Mouse (Mus musculus): Measurements from ENCODE around the gene Mfsd11.
"Not testable (repeated sequence)": the region's sequence is repeated elsewhere in the genome, so short reads cannot be mapped to it uniquely, and the experiment has no call there.

Gene Mfsd11

DNA sequence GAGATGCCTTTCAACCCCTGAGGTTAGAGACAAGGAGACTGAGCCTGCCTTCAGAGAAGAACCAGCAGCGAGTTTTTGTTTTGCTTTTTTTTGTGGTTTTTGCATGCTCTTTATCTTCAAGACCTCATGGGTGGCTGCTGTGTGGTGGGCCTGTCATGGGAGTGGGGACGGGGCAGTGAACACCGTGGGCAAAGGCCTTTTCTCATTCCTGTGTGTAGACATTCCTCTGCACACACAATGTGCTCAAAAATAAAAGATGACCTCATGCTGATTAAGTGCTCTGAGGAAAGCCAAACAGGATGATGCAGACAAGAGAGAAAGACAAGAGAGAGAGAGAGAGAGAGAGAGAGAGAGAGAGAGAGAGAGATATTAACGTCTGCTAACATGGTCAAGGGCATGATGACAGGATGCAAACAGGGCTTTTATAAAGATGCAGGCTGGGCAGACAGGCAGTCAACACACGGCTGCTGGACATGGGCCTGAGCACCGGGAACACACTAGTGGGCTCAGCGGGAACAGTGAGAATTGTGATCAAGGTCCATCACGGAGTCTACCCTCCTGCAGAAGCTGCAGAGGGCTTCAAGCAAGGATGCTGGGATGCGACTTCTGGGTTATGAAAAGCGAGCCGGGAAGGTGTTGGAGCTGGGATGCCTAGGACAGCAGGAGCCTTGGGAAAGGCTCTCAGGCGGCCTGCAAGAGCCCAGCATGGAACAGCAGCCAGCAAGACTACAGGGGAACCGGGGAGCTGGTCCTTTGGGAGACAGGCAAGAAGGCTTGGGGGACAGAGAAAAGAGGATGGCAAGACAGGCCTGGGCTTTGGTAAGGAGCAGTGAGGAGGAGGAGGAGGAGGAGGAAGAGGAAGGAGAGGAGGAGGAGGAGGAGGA, 30.9 kb upstream of the Mfsd11 start:
- DNase-seq (ENCODE audit: low read depth, low spot score) = no peak

DNA sequence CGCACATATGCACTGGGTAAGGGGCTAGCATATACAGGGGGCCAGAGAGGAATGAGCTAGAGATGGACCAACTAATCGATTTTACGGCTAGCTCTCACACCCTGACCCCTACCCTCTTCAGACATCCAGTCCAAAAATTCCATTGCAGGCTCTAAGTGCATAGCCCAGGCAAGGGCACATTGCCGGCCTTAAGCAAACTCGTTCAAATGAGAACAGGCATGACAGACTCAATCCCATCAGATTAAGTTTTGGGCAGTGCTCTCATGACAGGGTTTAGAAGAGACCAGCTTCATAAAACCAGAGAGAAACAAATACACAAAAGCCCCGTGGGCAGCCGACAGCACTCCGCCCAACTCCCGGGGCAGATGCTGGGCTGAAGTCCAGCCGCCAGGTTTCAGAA, 30.0 kb upstream of the Mfsd11 start:
- no peak for DNase-seq (ENCODE audit: low read depth, low spot score)

DNA sequence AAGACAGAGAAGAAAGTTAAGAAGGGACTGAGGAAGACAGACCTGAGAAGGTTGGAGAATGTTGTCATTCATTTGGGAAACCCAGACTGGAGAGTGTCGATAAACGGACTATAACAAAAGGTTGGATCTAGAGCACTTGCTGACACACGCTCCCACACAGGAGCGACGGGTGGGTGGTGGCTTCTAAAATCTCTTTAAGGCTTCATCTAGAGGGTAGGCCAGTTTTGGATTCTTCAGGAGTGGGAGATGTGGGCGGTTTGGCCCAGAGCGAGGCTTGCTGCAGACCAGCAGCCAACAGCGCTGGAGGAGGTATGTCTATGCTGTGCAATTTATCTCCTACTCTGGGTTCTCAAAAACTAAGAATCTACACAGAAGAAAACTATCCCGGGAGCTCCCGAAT, 29.6 kb upstream of the Mfsd11 start:
- no peak for DNase-seq (ENCODE audit: low read depth, low spot score)

DNA sequence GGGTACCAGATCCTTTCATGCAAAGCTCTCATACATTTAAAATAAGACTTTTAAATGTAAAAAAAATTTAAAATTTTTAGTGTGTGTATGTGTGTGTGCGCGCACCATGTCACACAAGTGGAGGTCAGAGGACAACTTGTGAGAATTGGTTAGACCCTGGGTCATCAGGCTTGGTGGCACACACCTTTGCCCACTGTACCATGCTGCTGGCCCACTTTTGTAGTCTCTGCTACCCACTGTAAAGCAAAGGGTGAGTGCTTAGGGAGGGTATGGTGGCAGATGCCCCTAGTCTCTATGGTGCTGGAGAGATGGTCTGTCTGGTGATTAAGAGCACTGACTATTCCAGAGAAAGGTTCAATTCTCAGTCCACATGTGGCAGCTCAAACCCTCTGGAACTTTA, 29.0 kb upstream of the Mfsd11 start:
- no peak for DNase-seq (ENCODE audit: low read depth, low spot score)

DNA sequence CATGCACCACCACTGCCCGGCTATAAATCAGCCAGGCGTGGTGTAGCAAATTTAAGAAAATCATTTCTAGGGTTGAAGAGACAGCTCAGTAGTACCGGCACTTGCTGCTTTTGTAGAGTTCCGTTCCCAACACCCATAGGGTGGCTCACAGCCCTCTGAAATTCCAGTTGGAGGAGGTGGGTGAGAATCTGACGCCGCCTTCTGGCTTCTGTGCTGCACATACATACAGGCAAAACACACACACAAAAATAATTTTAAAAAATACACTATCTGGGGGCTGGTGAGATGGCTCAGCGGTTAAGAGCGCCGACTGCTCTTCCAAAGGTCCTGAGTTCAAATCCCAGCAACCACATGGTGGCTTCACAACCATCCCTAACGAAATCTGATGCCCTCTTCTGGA, 28.4 kb upstream of the Mfsd11 start:
- not testable (repeated sequence) for DNase-seq (ENCODE audit: low read depth, low spot score)

DNA sequence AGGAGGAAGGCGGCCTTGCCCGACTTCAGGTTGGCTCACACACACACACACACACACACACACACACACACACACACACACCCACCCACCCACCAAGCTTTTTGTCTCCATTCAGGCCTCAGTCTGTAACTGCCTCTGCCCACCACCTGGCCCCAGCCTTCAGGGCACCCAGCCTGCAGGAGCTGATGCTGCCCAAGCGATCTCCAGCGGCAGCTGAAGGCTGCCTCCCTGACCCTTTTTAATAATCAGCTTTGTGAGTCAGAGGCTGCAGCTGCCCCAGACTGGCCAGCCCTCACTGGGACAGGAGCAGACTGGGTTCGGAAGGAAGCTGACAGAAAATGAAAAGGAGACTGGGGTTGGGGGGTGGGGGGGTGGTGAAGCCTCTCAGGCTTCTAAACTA, 27.0 kb upstream of the Mfsd11 start:
- no peak for DNase-seq (ENCODE audit: low read depth, low spot score)

DNA sequence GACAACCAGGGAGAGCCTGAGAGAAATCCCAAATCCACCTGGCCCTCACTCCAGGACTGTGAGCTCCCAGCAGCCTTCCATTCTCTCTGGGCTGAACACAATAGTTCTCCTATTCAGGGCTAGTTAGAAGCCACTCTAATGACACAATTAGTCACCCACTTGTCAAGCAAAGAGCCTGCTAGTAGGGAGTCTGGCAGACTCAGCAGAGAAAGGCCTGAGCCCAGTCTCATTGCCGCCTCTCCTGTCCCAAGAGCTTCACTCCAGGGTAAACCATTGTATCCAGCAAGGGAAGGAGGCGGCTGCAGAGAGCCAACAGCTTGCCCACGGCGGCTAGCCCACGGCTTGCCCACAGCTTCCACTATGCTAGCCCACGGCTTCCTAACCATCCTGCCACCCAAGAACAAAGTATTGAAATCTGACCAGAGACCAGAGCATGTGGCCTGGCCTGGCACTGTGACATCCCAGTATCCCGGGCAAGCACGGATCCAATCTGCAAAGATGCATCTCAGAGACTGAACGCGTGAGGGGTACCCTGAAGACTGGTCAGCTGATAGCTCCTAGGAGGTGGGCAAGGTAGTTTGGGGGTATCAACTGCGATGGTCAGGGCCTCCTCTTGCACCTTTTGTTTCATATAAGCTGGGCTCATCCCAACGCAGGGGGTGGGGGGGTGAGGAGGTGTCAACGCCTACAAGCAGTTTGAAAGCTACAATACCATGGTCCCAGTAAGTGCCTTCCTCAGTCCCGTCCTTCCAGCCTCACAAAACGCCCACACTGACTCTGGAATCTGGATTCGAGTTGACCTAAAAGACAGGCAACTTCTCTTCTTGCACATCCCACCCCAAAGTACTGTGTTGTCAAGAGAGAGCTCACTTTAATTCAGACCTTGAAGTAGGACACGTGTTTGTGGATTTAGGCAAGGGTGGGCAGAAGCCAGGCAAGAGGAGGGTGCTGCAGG, 25.4 kb upstream of the Mfsd11 start:
- DNase-seq (ENCODE audit: low read depth, low spot score) = no peak

DNA sequence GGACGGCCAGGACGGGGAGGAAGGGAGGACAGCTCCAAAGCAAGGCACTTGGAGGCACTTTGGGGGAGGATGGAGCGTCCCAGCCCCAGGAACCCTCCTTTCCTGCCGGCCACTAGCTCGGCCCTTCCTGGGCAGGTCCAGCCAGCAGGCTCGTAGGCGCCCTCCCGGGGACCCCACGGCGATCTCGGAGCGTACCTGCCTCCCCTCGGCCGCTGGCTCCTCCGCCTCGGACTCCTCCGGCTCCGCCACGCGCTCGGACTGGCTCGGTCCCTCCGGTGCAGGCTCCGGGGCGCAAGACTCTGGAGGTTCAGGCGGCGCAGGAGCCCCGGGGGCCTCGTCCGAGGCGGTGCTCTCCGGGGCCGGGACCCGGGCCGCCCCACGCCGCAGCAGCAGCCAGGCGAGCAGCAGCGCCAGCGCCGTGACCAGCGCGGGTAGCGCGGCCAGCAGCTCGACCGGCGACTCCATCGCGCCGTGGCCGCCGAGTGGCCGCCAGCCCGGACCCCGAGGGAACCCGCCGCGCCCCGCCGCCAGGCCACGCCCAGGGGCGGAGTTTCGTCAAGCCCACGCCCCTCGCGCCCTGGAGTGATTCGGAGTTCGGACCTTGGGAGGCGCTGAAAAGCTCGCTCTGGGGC, 24.6 kb upstream of the Mfsd11 start, which contains the start of gene Mxra7:
Gene Mxra7, minus strand, starts transcription at position 513 of the 632 bp plus-strand sequence.
- DNase-seq (ENCODE audit: low read depth, low spot score) = no peak

DNA sequence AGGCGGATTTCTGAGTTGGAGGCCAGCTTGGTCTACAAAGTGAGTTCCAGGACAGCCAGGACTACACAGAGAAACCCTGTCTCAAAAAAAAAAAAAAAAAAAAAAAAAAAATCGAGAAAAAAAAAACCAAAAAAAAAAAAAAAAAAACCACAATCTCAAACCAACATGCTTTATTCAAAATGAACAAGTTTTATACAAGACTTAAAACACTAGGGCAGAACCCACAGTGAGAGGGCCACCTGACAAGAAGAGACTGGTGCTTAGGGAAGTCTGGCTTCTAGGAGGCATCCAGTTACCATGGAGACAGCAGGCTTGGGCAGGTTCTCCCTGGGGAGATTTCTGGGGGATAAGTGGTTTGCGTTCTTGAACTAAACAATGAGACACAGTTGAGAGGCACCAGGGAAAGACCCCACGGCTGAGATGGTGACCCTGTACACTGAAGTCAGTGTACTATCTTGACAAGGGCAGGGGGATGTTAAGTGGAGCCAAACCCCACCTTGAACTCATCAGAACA, 20.0 kb upstream of the Mfsd11 start:
- no peak for DNase-seq (ENCODE audit: low read depth, low spot score)

DNA sequence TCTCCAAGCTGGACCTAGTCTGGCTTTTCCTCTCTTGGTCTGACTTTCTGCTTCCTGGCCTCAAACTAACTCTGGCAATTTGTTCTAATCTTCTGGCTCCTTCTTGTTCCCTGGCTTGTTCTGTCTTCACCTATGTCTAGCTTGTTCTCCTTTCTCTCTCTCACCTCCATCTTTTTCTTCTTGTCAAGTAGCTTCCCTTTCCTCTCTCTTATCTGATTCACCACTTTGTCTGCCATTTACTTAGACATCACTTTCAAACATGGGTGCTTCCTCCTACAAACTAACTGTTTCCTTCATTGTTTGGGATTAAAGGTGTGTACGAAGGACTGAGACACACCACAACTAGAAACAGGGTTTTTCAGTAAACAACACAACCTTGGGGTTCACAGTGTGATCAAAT, 17.3 kb upstream of the Mfsd11 start:
- DNase-seq (ENCODE audit: low read depth, low spot score) = no peak

DNA sequence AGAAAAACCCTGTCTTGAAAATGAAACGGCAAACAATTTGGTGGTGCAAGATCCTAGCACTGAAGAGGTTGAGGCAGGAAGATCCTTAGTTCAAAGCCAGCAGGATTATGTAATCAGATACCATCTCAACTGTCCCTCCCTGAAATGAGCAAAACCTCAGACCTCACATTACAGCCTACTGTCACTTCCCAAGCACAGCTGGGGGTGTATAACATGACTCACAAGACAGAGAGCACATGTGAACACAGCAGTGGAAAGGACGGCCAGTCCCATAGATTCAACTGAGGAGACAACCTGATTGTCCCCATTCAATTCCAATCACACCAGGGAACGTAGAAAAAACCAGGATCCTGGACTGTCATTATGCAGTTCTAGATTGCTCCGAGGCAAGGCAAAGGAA, 16.0 kb upstream of the Mfsd11 start:
- no peak for DNase-seq (ENCODE audit: low read depth, low spot score)

DNA sequence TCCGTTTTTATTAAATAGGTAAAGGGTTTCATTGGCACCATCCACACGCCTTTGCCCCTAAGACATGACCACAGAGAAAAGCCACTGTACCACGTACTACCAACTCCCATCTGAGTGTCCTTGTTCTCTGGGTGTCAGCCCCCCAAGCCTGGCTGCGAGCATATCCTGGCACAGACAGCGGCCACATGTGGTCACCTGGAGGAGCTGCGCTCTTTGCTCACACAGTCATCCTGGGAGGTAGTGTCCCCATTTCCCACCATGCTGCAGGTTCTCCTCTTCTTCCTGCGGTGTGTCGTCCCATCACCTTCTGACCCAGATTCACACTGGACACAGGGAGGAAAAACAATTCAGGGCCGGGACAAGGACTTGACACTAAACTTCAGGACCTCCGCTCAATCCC, 14.8 kb upstream of the Mfsd11 start:
- DNase-seq (ENCODE audit: low read depth, low spot score) = no peak

DNA sequence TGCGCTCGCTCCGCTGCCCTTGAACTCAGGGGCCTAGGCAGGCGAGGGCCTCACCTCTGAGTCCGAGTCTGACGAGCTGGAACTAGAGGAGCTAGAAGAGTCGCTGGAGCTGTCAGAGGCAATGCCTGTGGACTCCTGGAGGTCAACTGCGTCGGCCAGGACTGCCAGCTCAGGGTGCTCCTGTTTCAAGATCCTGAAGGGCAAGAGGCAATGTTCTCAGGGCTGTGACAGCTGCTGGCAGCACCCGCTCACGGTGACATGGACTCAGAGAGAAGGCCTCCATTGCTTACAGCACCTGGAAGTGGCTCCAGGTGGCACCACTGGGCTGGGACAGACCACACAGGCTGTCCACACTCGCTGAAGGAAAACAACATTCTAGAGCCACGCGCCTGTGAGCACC, 13.3 kb upstream of the Mfsd11 start:
- no peak for DNase-seq (ENCODE audit: low read depth, low spot score)

DNA sequence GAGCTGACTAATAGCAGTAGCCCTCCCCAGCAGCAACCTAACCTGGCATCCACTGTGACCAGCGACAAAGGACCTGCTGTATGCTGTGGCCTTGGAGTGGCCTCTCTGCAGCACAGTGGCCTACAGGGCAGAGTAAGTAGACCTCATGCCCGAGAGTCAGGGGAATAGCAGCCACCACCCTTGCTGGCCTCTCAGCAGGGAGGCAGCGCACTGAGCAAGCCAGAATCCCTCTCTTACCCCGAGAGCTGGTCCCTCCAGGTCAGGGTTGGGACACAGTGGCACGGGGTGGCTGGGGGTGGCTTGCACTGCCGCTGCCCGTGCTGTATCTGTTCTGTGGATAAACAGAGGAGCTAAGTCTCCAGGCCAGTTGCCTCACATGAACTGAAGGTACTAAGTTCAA, 12.6 kb upstream of the Mfsd11 start:
- DNase-seq (ENCODE audit: low read depth, low spot score) = no peak

DNA sequence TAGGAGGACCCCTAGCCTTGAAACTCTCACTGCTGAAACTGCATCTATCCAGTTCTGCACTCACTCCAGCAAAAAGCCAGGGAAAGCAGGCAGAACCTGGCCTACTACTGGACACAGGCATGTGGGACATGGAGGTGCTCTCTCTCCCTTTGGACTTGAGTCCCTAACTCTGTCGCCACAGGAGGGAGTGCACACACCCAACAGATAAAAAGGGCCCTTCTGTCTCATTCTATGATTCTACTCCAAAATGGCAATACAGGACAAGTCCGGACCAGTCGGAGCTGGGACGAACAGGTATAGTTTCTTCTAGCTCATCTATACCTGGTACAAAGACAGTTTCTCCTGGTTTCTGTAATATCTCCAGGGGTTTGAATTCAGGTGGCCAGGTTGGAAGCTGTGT, 11.5 kb upstream of the Mfsd11 start:
- no peak for DNase-seq (ENCODE audit: low read depth, low spot score)

DNA sequence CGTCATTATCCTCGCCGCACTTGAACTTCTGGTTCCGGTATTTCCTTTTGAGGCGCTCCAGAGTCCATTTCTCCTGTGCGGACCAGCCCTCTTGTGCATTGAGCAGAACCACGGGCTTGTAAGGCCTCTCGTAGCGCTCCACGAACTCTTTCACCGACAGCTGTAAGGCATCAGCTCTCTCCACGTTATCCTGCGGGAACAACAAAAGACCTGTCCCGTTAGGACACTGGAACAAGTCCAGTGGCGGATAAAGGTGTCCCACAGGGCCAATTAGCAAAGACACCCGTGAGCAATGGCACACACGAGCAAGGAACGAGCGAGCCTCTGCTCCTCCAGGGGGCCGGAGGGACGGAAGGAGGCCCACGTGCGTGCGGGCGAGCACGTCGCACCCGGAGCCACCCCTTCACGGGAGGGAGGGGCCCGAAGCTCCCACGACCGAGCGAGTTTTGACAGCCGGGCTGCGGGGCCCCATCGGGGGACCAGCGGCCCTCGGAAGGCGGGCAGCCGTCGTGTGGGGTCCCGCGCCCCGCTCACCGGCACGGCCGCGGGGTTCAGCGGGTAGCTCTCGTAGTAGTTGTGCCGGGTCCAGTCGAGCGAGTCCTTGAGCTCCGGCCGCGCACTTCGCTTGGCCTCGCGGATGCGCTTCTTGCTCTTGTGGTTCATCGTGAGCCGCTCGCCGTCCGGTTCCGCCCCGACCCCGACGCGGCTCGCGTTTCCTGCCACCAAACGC, 9.5 kb upstream of the Mfsd11 start:
- DNase-seq (ENCODE audit: low read depth, low spot score) = no peak

DNA sequence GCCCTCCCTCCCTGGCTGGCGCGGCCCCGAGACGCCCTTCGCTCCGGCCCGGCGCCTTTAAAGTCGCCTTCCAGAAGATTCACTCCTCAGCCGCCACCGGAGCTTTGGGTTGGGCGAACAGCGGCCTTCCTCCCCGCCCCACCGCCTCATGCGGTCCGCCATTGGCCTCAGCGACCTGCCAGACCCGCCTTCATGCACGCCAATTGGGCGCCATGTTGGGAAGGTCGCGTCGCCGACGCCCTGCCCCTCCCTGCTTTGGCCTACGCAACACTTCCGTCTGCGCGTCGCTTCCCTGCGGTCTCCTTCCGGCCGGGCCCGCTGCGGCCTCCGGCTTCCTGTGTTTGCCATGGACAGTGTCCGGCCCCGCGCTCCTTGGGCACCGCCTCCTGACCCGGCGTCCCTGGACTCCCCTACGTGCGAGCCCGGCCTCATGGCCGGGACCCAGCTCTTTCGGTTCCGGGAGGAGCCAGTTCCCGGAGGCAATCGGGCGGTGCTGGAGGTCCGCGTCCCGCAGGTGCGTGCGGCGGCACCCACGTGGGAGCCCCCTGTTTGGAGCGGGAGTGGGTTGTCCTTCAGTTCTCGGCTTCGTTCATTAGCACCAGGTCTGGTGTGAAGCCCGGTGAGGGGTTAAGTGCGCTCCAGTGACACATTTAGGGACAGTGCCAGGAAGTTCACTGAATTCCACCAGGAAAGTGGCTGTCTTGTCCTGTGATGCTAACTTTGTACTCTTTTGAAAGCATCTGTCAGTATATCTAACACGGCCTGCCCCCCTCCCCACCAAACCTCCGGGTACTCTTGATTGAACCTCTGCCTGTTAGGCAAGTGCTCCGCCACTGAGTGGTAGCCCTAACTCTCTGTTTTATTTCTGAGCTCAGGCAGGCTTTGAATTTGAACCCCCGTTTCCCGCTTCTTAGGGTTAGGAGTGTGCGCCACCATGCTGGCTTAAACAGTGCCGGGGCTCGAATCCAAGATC, 8.7 kb upstream of the Mfsd11 start, which contains the start of the genes Mettl23 and Jmjd6:
Gene Mettl23, plus strand, starts transcription at position 18 of the 973 bp plus-strand sequence.
Gene Jmjd6, minus strand, starts transcription at position 189 of the 973 bp plus-strand sequence.
- peak; percentile 99 for DNase-seq (ENCODE audit: low read depth, low spot score)

DNA sequence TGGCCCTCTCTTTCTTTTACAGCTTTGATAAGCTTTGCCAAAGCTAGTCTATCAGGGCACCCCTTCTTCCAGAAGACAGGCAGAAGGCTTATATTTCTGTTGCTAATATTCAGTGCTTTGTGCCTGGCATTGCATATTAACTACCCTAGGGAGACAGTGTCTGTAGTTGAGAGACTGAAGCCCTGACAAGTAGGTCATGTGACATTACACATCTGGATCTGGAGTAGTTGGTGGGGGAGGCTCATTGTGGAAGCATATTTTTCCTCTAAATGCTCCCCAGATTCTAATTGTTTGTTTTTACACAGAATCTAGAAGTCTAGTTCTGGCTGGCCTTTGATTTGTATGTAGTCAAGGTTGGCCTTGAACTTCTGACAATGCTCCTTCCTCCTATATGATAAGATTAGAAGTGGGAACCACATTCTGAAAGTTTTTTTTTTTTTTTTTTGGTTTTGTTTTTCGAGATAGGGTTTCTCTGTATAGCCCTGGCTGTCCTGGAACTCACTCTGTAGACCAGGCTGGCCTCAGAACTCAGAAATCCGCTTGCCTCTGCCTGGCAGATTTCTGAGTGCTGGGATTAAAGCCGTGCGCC, 5.6 kb upstream of the Mfsd11 start:
- no peak for DNase-seq (ENCODE audit: low read depth, low spot score)
